Mouse (Mus musculus) embryonic facial prominence, embryonic 11.5 days (tissue): ENCODE results near the gene Hist3h2a. TPM values are rescaled to one million over a fixed set of nuclear protein-coding genes. Genes with fewer than 3 reads are reported as not detected.

Experiments
- ATAC-seq: fragments of 200-750 bp; cut with Nextera tagmentation; replicated peaks from 2 replicates; pipeline ENCODE4 v1.8.0; 2017; ENCODE audit warnings: low read depth; ENCODE audit not compliant: insufficient number of reproducible peaks, low FRiP score, low TSS enrichment
- DNase-seq: peaks from one replicate; pipeline ENCODE4 v3.0.0-alpha.2; 2015; ENCODE audit warnings: low spot score
- H3K27ac ChIP-seq: fragments of 300-500 bp; sonication (generic); replicated peaks from 2 replicates; pipeline ENCODE4 v1.5.1; 2014; ENCODE audit warnings: mild to moderate bottlenecking, low read depth, low read length, control low read depth
- H3K27me3 ChIP-seq: fragments of 300-500 bp; sonication (generic); 2 replicates; pipeline ENCODE4 v1.6.1; 2014; ENCODE audit warnings: mild to moderate bottlenecking, low read length, moderate library complexity, mixed read lengths; ENCODE audit not compliant: control insufficient read depth, insufficient read depth
- H3K36me3 ChIP-seq: fragments of 300-500 bp; sonication (generic); replicated peaks from 2 replicates; pipeline ENCODE4 v1.6.1; 2014; ENCODE audit warnings: low read depth, mild to moderate bottlenecking, low read length, moderate library complexity, mixed read lengths; ENCODE audit not compliant: control insufficient read depth, insufficient read depth
- H3K4me1 ChIP-seq: fragments of 300-500 bp; sonication (generic); 2 replicates; pipeline ENCODE4 v1.6.1; 2014; ENCODE audit warnings: low read length, mixed read lengths; ENCODE audit not compliant: control insufficient read depth, insufficient read depth
- H3K4me2 ChIP-seq: fragments of 300-500 bp; sonication (generic); 2 replicates; pipeline ENCODE4 v1.6.1; 2014; ENCODE audit warnings: low read depth, mild to moderate bottlenecking, control low read depth, low read length, moderate library complexity
- H3K4me3 ChIP-seq: fragments of 300-500 bp; sonication (generic); 2 replicates; pipeline ENCODE4 v1.5.1; 2014; ENCODE audit warnings: low read depth, low read length, control low read depth
- H3K9ac ChIP-seq: fragments of 300-500 bp; sonication (generic); replicated peaks from 2 replicates; pipeline ENCODE4 v1.6.1; 2014; ENCODE audit warnings: mild to moderate bottlenecking, control low read depth, low read length
- H3K9me3 ChIP-seq: fragments of 300-500 bp; sonication (generic); replicated peaks from 2 replicates; pipeline ENCODE4 v1.6.1; 2016; ENCODE audit warnings: mild to moderate bottlenecking, low read length, inconsistent platforms, mixed read lengths; ENCODE audit not compliant: control insufficient read depth
- WGBS: fragments of 180-500 bp; shearing (Covaris S2); extraction: QIAGEN DNeasy Blood & Tissue Kit; methylation state at CpG from one replicate; pipeline ENCODE4 v1.1.7; 2014; 5-methylcytosine and 5-hydroxymethylcytosine counted together
- microRNA-seq: library from miRNA; unstranded; fragments of <30 nt; microRNA quantifications from one replicate; pipeline ENCODE4, GENCODE M21; 2016; ENCODE audit warnings: borderline number of aligned reads
- polyA plus RNA-seq: library from polyadenylated mRNA; unstranded; fragments of >200 nt; fragmentation: Nextera tagmentation; extraction: Ambion mirVana; gene quantifications from 2 replicates; pipeline ENCODE4 v1.2.1, GENCODE M21; 2014

Gene Hist3h2a
- polyA plus RNA-seq, 1 experiment from 2014 or later: 33.0 TPM

GRCm38 (mm10) chr11:59002327-59003079 is 48.0 kb downstream of the Hist3h2a start:
- DNase-seq (no peak), ATAC-seq (no peak)
- 69% methylated on average over 7 of the region's 7 CpGs for WGBS
- no peaks in the 10 kb centered on the region for H3K4me1 ChIP-seq
- no peak overlapping the region for H3K4me2 ChIP-seq
- H3K9ac ChIP-seq: no peak overlapping the region
- H3K4me3 ChIP-seq: no peak overlapping the region
- no peaks in the 10 kb centered on the region for H3K36me3 ChIP-seq
- no peaks in the 10 kb centered on the region; the same call in 1 of the 2 replicates for H3K27me3 ChIP-seq
- no peaks in the 10 kb centered on the region for H3K9me3 ChIP-seq
- H3K27ac ChIP-seq: no peak overlapping the region

Small RNA genes lying within 50 kb of the gene (microRNA-seq; reads per million reads assigned to microRNA genes)
- not detected for gene Gm44313

Other genes starting within 250 kb of the Hist3h2a start
- not detected in 2 replicates for gene Olfr318, start 230.7 kb upstream of the Hist3h2a start, polyA plus RNA-seq
- gene Olfr317, start 215.5 kb upstream of the Hist3h2a start, polyA plus RNA-seq: not detected in 2 replicates
- gene Olfr316, start 202.0 kb upstream of the Hist3h2a start, polyA plus RNA-seq: not detected in 2 replicates
- gene Olfr315, start 181.5 kb upstream of the Hist3h2a start, polyA plus RNA-seq: not detected in 2 replicates
- gene Olfr314, start 171.7 kb upstream of the Hist3h2a start, polyA plus RNA-seq: not detected in 2 replicates
- 2.2 and 2.6 TPM in 2 replicates for gene Fam183b, start 152.7 kb upstream of the Hist3h2a start, polyA plus RNA-seq
- gene Olfr313, start 139.7 kb upstream of the Hist3h2a start, polyA plus RNA-seq: not detected in 2 replicates
- not detected in 2 replicates for gene Olfr312, start 125.4 kb upstream of the Hist3h2a start, polyA plus RNA-seq
- gene Olfr311, start 115.4 kb upstream of the Hist3h2a start, polyA plus RNA-seq: not detected in 2 replicates
- 14.2 and 14.4 TPM in 2 replicates for gene Gm12258, start 107.5 kb upstream of the Hist3h2a start, polyA plus RNA-seq
- gene 2810021J22Rik, start 87.5 kb upstream of the Hist3h2a start, polyA plus RNA-seq: 10.4 and 11.2 TPM in 2 replicates
- gene Zfp39, start 50.5 kb upstream of the Hist3h2a start, polyA plus RNA-seq: 7.6 and 8.3 TPM in 2 replicates
- gene Btnl10, start 36.8 kb upstream of the Hist3h2a start, polyA plus RNA-seq: 0.04 and 0.10 TPM in 2 replicates
- 315 and 331 TPM in 2 replicates for gene Rnf187, start 15.8 kb upstream of the Hist3h2a start, polyA plus RNA-seq
- 45.1 and 52.2 TPM in 2 replicates for gene Hist3h2ba, start 5.8 kb upstream of the Hist3h2a start, polyA plus RNA-seq
- 0.14 and 0.39 TPM in 2 replicates for gene Trim17, start within 50 bp of the Hist3h2a start, polyA plus RNA-seq
- 15.0 and 18.4 TPM in 2 replicates for gene Trim11, start 23.4 kb downstream of the Hist3h2a start, polyA plus RNA-seq
- 0.04 and 0.62 TPM in 2 replicates for gene Obscn, start 181.7 kb downstream of the Hist3h2a start, polyA plus RNA-seq
- gene Iba57, start 209.1 kb downstream of the Hist3h2a start, polyA plus RNA-seq: 1.5 and 2.6 TPM in 2 replicates
- 0.15 TPM in 1 of 2 replicates, not detected in the other for gene Gjc2, start 228.5 kb downstream of the Hist3h2a start, polyA plus RNA-seq
- 121 and 139 TPM in 2 replicates for gene Guk1, start 237.5 kb downstream of the Hist3h2a start, polyA plus RNA-seq
- gene Mrpl55, start 247.8 kb downstream of the Hist3h2a start, polyA plus RNA-seq: 89.8 and 95.2 TPM in 2 replicates